Mouse (Mus musculus) MEL (cell line): Measurements from ENCODE around the gene Cul9.

Experiments
- CHD2 ChIP-seq: IDR thresholded peaks from 2 replicates; pipeline ENCODE4 v1.6.1; 2011; ENCODE audit warnings: low read length, improper control_type of control experiment
- CTCF ChIP-seq, 3 experiments: IDR thresholded peaks in 2 of 3; conservative IDR thresholded peaks in 1 of 3; 2 replicates each; pipeline ENCODE4 v1.5.1; 2011 to 2012; ENCODE audit warnings: low read length in 3 of 3, low read depth in 2 of 3, mild to moderate bottlenecking in 2 of 3, improper control_type of control experiment in 1 of 3, inconsistent platforms in 1 of 3, mixed read lengths in 1 of 3, moderate library complexity in 1 of 3; ENCODE audit not compliant: control insufficient read depth in 1 of 3, insufficient read depth in 1 of 3, poor library complexity in 1 of 3, severe bottlenecking in 1 of 3
- HCFC1 ChIP-seq: IDR thresholded peaks from 2 replicates; pipeline ENCODE4 v1.6.1; 2012; ENCODE audit warnings: low read depth, mild to moderate bottlenecking, inconsistent platforms, low read length, improper control_type of control experiment, moderate library complexity
- MAFK ChIP-seq: IDR thresholded peaks from 2 replicates; pipeline ENCODE4 v1.6.1; 2011; ENCODE audit warnings: low read depth, mild to moderate bottlenecking, low read length, improper control_type of control experiment, borderline replicate concordance
- MXI1 ChIP-seq: IDR thresholded peaks from 2 replicates; pipeline ENCODE4 v1.6.1; 2011; ENCODE audit warnings: mild to moderate bottlenecking, low read depth, low read length, improper control_type of control experiment
- NELFE ChIP-seq: IDR thresholded peaks from 2 replicates; pipeline ENCODE4 v1.6.1; 2011; ENCODE audit warnings: low read depth, low read length, improper control_type of control experiment
- POLR2A ChIP-seq, 2 experiments: IDR thresholded peaks; 2 replicates each; pipeline ENCODE4 v1.6.1; 2011 to 2012; ENCODE audit warnings: low read length in 2 of 2, mild to moderate bottlenecking in 2 of 2, control low read depth in 1 of 2, improper control_type of control experiment in 1 of 2, low read depth in 1 of 2, moderate library complexity in 1 of 2; ENCODE audit not compliant: control insufficient read depth in 1 of 2, insufficient read depth in 1 of 2, poor library complexity in 1 of 2
- POLR2AphosphoS2 ChIP-seq: IDR thresholded peaks from 2 replicates; pipeline ENCODE4 v1.6.1; 2011; ENCODE audit warnings: low read length, improper control_type of control experiment
- POLR2AphosphoS5 ChIP-seq: IDR thresholded peaks from 2 replicates; pipeline ENCODE4 v1.6.1; 2012; ENCODE audit warnings: low read depth, borderline replicate concordance, mild to moderate bottlenecking, inconsistent platforms, low read length, moderate library complexity, mixed read lengths
- RCOR1 ChIP-seq: IDR thresholded peaks from 2 replicates; pipeline ENCODE4 v1.6.1; 2012; ENCODE audit warnings: low read depth, mild to moderate bottlenecking, inconsistent platforms, low read length, improper control_type of control experiment
- SMC3 ChIP-seq: IDR thresholded peaks from 2 replicates; pipeline ENCODE4 v1.6.1; 2011; ENCODE audit warnings: low read depth, low read length, improper control_type of control experiment
- ZNF384 ChIP-seq: IDR thresholded peaks from 2 replicates; pipeline ENCODE4 v1.6.1; 2012; ENCODE audit warnings: low read depth, mild to moderate bottlenecking, inconsistent platforms, low read length, improper control_type of control experiment

GRCm38 (mm10) chr17:46458439-46458838 lies 87.7 kb downstream of the Cul9 start:
- TF ChIP-seq RCOR1: no peak
- no peak for TF ChIP-seq CHD2
- TF ChIP-seq SMC3: no peak
- no peak for TF ChIP-seq NELFE
- no peak for TF ChIP-seq HCFC1
- TF ChIP-seq POLR2A (IDR thresholded peaks at IDR 0.05; ENCODE audit: control insufficient read depth in 1 of 2, insufficient read depth in 1 of 2, low read depth in 1 of 2, low read length in 2 of 2, poor library complexity in 1 of 2): no peak
- TF ChIP-seq POLR2AphosphoS5: no peak
- TF ChIP-seq ZNF384: no peak
- no peak for TF ChIP-seq CTCF (IDR thresholded peaks at IDR 0.05 in 2 of 3, conservative IDR thresholded peaks at IDR 0.05 in 1 of 3; ENCODE audit: control insufficient read depth in 1 of 3, insufficient read depth in 1 of 3, low read depth in 2 of 3, low read length in 3 of 3, poor library complexity in 1 of 3, severe bottlenecking in 1 of 3)
- no peak for TF ChIP-seq POLR2AphosphoS2
- TF ChIP-seq MAFK: no peak
- TF ChIP-seq MXI1: no peak
